Mouse (Mus musculus): ENCODE results near the gene Terf2ip.
A peak's percentile ranks its signal among the peaks of the same experiment; 100 is the strongest.

Gene Terf2ip

GRCm38 (mm10) chr8:112009558-112009957 is 1.6 kb upstream of the Terf2ip start:
- no peak for DNase-seq (ENCODE audit: low spot score in 2 of 2)

GRCm38 (mm10) chr8:112011816-112012242 is 631 bp downstream of the Terf2ip start:
- DNase-seq (ENCODE audit: low spot score in 2 of 2): peak; percentile 16 to 21

- no peak for DNase-seq (ENCODE audit: low spot score in 2 of 2)
Measured at GRCm38 (mm10) chr8:112014936-112015335, 3.7 kb downstream of the Terf2ip start, which contains the start of gene Gm6793. Gene Gm6793 (minus strand): TSS chr8:112015036.

GRCm38 (mm10) chr8:112029455-112029854 is 18.3 kb downstream of the Terf2ip start:
- DNase-seq (ENCODE audit: low spot score in 2 of 2): no peak

- no peak for DNase-seq (ENCODE audit: low spot score in 2 of 2)
Measured at GRCm38 (mm10) chr8:112030663-112031062, 19.5 kb downstream of the Terf2ip start.

- DNase-seq (ENCODE audit: low spot score in 2 of 2): no peak
Measured at GRCm38 (mm10) chr8:112033071-112033470, 21.9 kb downstream of the Terf2ip start.

- DNase-seq (ENCODE audit: low spot score in 2 of 2): no peak
Measured at GRCm38 (mm10) chr8:112034603-112035002, 23.4 kb downstream of the Terf2ip start.

- DNase-seq (ENCODE audit: low spot score in 2 of 2): no peak
Measured at GRCm38 (mm10) chr8:112037521-112037920, 26.3 kb downstream of the Terf2ip start.

GRCm38 (mm10) chr8:112045182-112045581 is 34.0 kb downstream of the Terf2ip start:
- DNase-seq (ENCODE audit: low spot score in 2 of 2): no peak

- peak; percentile 86 to 89 for DNase-seq (ENCODE audit: low spot score in 2 of 2)
Measured at GRCm38 (mm10) chr8:112045896-112046295, 34.7 kb downstream of the Terf2ip start.

GRCm38 (mm10) chr8:112048293-112048692 is 37.1 kb downstream of the Terf2ip start:
- DNase-seq (ENCODE audit: low spot score in 2 of 2): no peak

GRCm38 (mm10) chr8:112049984-112050383 is 38.8 kb downstream of the Terf2ip start:
- no peak for DNase-seq (ENCODE audit: low spot score in 2 of 2)

- no peak for DNase-seq (ENCODE audit: low spot score in 2 of 2)
Measured at GRCm38 (mm10) chr8:112051537-112051936, 40.3 kb downstream of the Terf2ip start.

GRCm38 (mm10) chr8:112054456-112054855 is 43.3 kb downstream of the Terf2ip start:
- DNase-seq (ENCODE audit: low spot score in 2 of 2): no peak

GRCm38 (mm10) chr8:112061372-112061771 is 50.2 kb downstream of the Terf2ip start:
- DNase-seq (ENCODE audit: low spot score in 2 of 2): no peak
